Mouse (Mus musculus) kidney, adult 2 months (tissue): ENCODE measurements at regions not wholly inside any gene's neighbourhood (a gene's known extent, or its start where the extent isn't known, plus 50 kb on each side); places are given as distances from the start of the nearest gene placed in this dataset.
A peak's percentile ranks its signal among the peaks of the same experiment; 100 is the strongest.

ENCODE experiments used
- DNase-seq: peaks from one replicate; pipeline ENCODE4 v3.0.0; 2021
- H3K27ac ChIP-seq: fragments of 200-500 bp; 2 replicates; pipeline ENCODE4 v1.5.1; 2012; ENCODE audit warnings: low read depth, low read length, control low read depth, inconsistent platforms; ENCODE audit not compliant: insufficient read depth
- H3K27me3 ChIP-seq: fragments of 200-500 bp; replicated peaks from 2 replicates; pipeline ENCODE4 v1.6.1; 2012; ENCODE audit warnings: mild to moderate bottlenecking, moderate library complexity, low read length, inconsistent platforms; ENCODE audit not compliant: control insufficient read depth, insufficient read depth
- H3K36me3 ChIP-seq: fragments of 200-500 bp; 2 replicates; pipeline ENCODE4 v1.6.1; 2012; ENCODE audit warnings: mild to moderate bottlenecking, moderate library complexity, low read length, inconsistent platforms; ENCODE audit not compliant: control insufficient read depth, insufficient read depth
- H3K4me1 ChIP-seq: fragments of 200-500 bp; 2 replicates; pipeline ENCODE4 v1.6.1; 2011; ENCODE audit warnings: low read length; ENCODE audit not compliant: control insufficient read depth, insufficient read depth
- H3K4me3 ChIP-seq: fragments of 200-500 bp; 2 replicates; pipeline ENCODE4 v1.5.1; 2011; ENCODE audit warnings: mild to moderate bottlenecking, low read depth, low read length, control low read depth; ENCODE audit not compliant: insufficient read depth
- CTCF ChIP-seq: fragments of 200-500 bp; conservative IDR thresholded peaks from 2 replicates; pipeline ENCODE4 v1.5.1; 2011; ENCODE audit warnings: low read depth, mild to moderate bottlenecking, control low read depth, low read length, moderate library complexity, mixed read lengths; ENCODE audit not compliant: insufficient read depth, insufficient read length
- POLR2A ChIP-seq: fragments of 200-500 bp; IDR thresholded peaks from one replicate; pipeline ENCODE4 v1.6.1; 2011; ENCODE audit warnings: low read depth, low read length, control low read depth
- WGBS: fragments of 180-500 bp; shearing (Covaris S2); methylation state at CpG from one replicate; pipeline ENCODE4 v1.1.7; 2018; 5-methylcytosine and 5-hydroxymethylcytosine counted together

- 68% methylated on average over 8 of the region's 8 CpGs for whole genome bisulfite sequencing
- DNase-seq = peak; percentile 89
Observed at GRCm38 (mm10) chr6:108606231-108606630, 54.2 kb upstream of the Bhlhe40 start.

GRCm38 (mm10) chr6:108608308-108608707, 52.1 kb upstream of the Bhlhe40 start:
- Histone ChIP-seq H3K27ac (no peak overlapping the region), H3K4me1 (peaks cover 9% of the 10 kb centered on the region; the same call in 1 of the 2 replicates), H3K27me3 (no peaks in the 10 kb centered on the region), H3K36me3 (no peaks in the 10 kb centered on the region), H3K4me3 (no peak overlapping the region)
- DNase-seq = no peak
- 47% methylated on average over 7 of the region's 7 CpGs for whole genome bisulfite sequencing
- TF ChIP-seq POLR2A (no peak), CTCF (no peak)

More at GRCm38 (mm10) chr6:108606231-108606630, 54.2 kb upstream of the Bhlhe40 start:
- Histone ChIP-seq H3K4me3 (no peak overlapping the region), H3K36me3 (no peaks in the 10 kb centered on the region), H3K4me1 (peaks cover 9% of the 10 kb centered on the region; the same call in 1 of the 2 replicates), H3K27me3 (no peaks in the 10 kb centered on the region), H3K27ac (no peak overlapping the region)
- TF ChIP-seq POLR2A = no peak
- TF ChIP-seq CTCF = no peak
